Mouse (Mus musculus) midbrain, embryonic 10.5 days (tissue): ENCODE data around the gene Phactr3. TPM values are rescaled to one million over a fixed set of nuclear protein-coding genes. Genes with fewer than 3 reads are reported as not detected.

Experiments
- DNase-seq: peaks from one replicate; pipeline ENCODE4 v3.0.0-alpha.2; 2017; ENCODE audit warnings: low spot score
- H3K27ac ChIP-seq: fragments of 300-500 bp; sonication (generic); replicated peaks from 2 replicates; pipeline ENCODE4 v1.5.1; 2016; ENCODE audit warnings: mild to moderate bottlenecking
- H3K27me3 ChIP-seq: fragments of 300-500 bp; sonication (generic); 2 replicates; pipeline ENCODE4 v1.6.1; 2016; ENCODE audit warnings: low read depth, mild to moderate bottlenecking; ENCODE audit not compliant: poor library complexity, severe bottlenecking
- H3K36me3 ChIP-seq: fragments of 300-500 bp; sonication (generic); 2 replicates; pipeline ENCODE4 v1.6.1; 2016; ENCODE audit warnings: mild to moderate bottlenecking, moderate library complexity
- H3K4me1 ChIP-seq: fragments of 300-500 bp; sonication (generic); 2 replicates; pipeline ENCODE4 v1.6.1; 2016
- H3K4me3 ChIP-seq: fragments of 300-500 bp; sonication (generic); 2 replicates; pipeline ENCODE4 v1.5.1; 2016; ENCODE audit warnings: mild to moderate bottlenecking, moderate library complexity
- H3K9me3 ChIP-seq: fragments of 300-500 bp; sonication (generic); replicated peaks from 2 replicates; pipeline ENCODE4 v1.6.1; 2016; ENCODE audit warnings: mild to moderate bottlenecking
- WGBS: fragments of 180-500 bp; shearing (Covaris S2); methylation state at CpG from one replicate; pipeline ENCODE4 v1.1.7; 2016; 5-methylcytosine and 5-hydroxymethylcytosine counted together
- polyA plus RNA-seq: library from polyadenylated mRNA; unstranded; fragments of >200 nt; fragmentation: Nextera tagmentation; extraction: Ambion mirVana; gene quantifications from 2 replicates; pipeline ENCODE4 v1.2.1, GENCODE M21; 2016

Phactr3 gene
- polyA plus RNA-seq, 1 experiment from 2014 or later: 5.8 TPM

DNA sequence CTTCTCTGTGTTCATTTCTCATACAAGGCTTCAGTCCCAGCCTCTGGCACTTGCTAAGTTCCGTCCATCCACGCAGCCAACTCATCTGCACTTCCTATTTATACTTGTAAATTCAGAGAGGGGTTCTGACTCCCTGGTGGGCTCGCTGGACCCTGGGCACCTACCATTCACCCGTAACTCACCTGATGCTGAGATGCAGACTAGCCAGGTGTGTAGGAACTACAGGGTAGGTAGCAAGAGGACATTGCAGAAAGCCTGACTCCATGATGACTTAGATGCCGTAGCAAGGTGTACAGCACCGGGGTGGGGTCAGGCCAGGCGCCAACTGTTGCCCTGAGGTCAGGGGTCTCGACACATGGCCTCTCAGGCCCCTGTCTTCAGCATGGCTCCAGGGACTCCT is 6.7 kb downstream of the Phactr3 start:
- DNase-seq: peak; percentile 10
- WGBS: 84% methylated on average over 8 of the region's 8 CpGs
- H3K4me1 ChIP-seq: 0 out of 2 replicates have a peak, but pooled peaks cover 10% of the 10 kb centered on the region

DNA sequence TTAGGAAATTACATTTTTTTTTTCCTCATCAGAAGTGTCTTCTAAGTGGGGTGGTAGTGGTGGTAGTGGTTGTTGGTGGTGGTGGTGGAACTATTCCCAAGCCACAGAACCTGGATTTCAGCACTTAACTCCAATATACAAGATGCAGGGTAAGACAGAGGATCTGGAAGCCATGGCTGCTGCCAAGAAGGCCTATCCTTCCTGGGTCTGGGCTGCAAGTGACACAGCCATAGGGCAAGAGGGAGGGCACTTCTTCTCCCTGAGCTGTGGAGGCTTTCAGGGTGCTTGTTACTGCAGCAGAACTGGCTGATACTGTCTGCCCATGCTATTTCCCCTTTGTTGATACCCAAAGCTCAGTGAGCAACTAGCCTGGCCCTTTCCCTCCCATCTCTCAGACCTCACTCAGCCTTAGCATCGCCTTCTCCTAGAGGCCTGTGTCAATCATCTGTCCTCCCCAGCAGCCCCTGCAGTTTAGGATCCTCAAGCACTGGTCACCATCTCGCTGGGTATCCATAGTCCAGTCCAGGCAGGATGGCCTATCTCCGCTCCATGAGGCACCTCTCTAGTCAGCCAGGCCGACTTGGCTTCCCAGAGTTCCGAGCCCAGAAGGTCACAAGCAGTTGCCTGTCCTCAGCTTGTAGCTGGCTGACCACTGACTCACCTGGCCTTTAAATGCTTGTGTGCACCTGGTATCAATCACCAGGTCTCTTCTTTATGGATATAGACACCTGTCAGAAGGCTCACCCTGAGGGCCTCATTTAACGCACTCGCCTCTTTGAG is 7.5 kb downstream of the Phactr3 start:
- DNase-seq: peak; percentile 11
- 93% methylated on average over 7 of the region's 7 CpGs for WGBS

More for the DNA sequence above, 6.7 kb downstream of the Phactr3 start:
- Histone ChIP-seq H3K9me3 (no peaks in the 10 kb centered on the region), H3K4me3 (no peak overlapping the region), H3K27ac (no peak overlapping the region), H3K27me3 (peaks cover 13% of the 10 kb centered on the region), H3K36me3 (no peaks in the 10 kb centered on the region)

DNA sequence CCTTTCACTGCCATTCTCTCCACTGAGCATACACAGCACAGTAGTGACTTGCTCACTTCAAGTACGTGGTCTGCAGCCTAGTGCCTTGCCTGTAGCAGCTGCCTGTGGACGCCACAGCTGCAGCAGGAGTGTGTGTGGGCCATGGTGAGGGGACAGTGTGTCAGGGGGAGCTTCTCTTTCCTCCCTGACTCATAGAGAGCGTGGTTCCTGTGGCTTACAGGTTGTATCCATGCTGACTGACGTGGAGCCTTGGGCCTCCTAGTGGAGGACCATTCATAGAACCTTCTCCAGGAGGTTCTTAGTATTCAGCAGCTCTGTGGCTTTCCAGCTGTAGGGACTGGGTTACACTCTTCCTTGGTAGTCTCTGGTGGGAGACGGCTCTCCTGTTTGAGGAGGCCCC is 9.8 kb downstream of the Phactr3 start:
- H3K4me3 ChIP-seq: no peak overlapping the region

More for the DNA sequence above, 7.5 kb downstream of the Phactr3 start:
- Histone ChIP-seq H3K4me1 (0 out of 2 replicates have a peak, but pooled peaks cover 9% of the 10 kb centered on the region), H3K36me3 (no peaks in the 10 kb centered on the region), H3K27me3 (peaks cover 5% of the 10 kb centered on the region), H3K27ac (no peak overlapping the region), H3K4me3 (no peak overlapping the region), H3K9me3 (no peaks in the 10 kb centered on the region)

GRCm38 (mm10) chr2:178129161-178129560 is 10.4 kb downstream of the Phactr3 start:
- Histone ChIP-seq H3K4me3 (no peak overlapping the region), H3K4me1 (0 out of 2 replicates have a peak, but pooled peaks cover 3% of the 10 kb centered on the region), H3K9me3 (no peaks in the 10 kb centered on the region), H3K36me3 (no peaks in the 10 kb centered on the region), H3K27ac (no peak overlapping the region), H3K27me3 (no peaks in the 10 kb centered on the region)
- peak; percentile 6 for DNase-seq
- 87% methylated on average over 4 of the region's 4 CpGs for WGBS

More for the DNA sequence above, 9.8 kb downstream of the Phactr3 start:
- DNase-seq: peak; percentile 10
- Histone ChIP-seq H3K27ac (no peak overlapping the region), H3K36me3 (no peaks in the 10 kb centered on the region), H3K27me3 (no peaks in the 10 kb centered on the region), H3K4me1 (0 out of 2 replicates have a peak, but pooled peaks cover 3% of the 10 kb centered on the region), H3K9me3 (no peaks in the 10 kb centered on the region)
- WGBS: 81% methylated on average over 5 of the region's 5 CpGs

- Histone ChIP-seq H3K9me3 (no peaks in the 10 kb centered on the region), H3K27me3 (no peaks in the 10 kb centered on the region), H3K4me1 (0 out of 2 replicates have a peak, but pooled peaks cover 3% of the 10 kb centered on the region), H3K4me3 (no peak overlapping the region), H3K27ac (no peak overlapping the region), H3K36me3 (no peaks in the 10 kb centered on the region)
- DNase-seq: peak; percentile 3
- 91% methylated on average over 2 of the region's 2 CpGs for WGBS
These were observed 10.9 kb downstream of the Phactr3 start for GRCm38 (mm10) chr2:178129676-178130075.

DNA sequence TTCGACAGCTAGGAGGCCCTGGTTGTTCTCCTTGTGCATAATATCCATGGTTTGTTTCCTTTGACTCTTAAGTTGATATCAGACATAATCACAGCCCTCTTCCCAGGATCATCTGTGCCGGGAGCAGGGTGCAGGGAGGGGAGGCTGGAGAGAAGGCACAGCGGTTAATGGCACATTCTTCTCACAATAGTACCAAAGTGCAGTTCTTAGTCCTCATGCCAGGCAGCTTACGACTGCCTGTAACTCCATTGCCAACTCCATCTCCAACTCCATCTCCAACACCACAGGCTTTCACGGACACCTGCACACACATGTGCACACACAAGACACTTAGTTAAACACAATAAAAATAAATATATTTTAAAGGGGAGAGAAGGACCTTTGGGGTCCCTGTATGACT is 11.8 kb downstream of the Phactr3 start:
- DNase-seq: peak; percentile 0
- no peak overlapping the region for H3K4me3 ChIP-seq
- peaks cover 4% of the 10 kb centered on the region; the same call in 1 of the 2 replicates for H3K4me1 ChIP-seq
- H3K27ac ChIP-seq: no peak overlapping the region
- H3K36me3 ChIP-seq: no peaks in the 10 kb centered on the region
- no peaks in the 10 kb centered on the region for H3K27me3 ChIP-seq
- no peaks in the 10 kb centered on the region for H3K9me3 ChIP-seq
- WGBS: 88% methylated on average over 5 of the region's 5 CpGs

- Histone ChIP-seq H3K27me3 (no peaks in the 10 kb centered on the region), H3K27ac (no peak overlapping the region), H3K4me1 (peaks cover 5% of the 10 kb centered on the region; the same call in 1 of the 2 replicates), H3K9me3 (no peaks in the 10 kb centered on the region), H3K4me3 (no peak overlapping the region), H3K36me3 (no peaks in the 10 kb centered on the region)
- 76% methylated on average over 5 of the region's 5 CpGs for WGBS
- DNase-seq: peak; percentile 4
These were observed 12.2 kb downstream of the Phactr3 start for GRCm38 (mm10) chr2:178131011-178131410.

- Histone ChIP-seq H3K4me3 (no peak overlapping the region), H3K36me3 (no peaks in the 10 kb centered on the region), H3K9me3 (no peaks in the 10 kb centered on the region), H3K4me1 (peaks cover 5% of the 10 kb centered on the region; the same call in 1 of the 2 replicates), H3K27ac (no peak overlapping the region), H3K27me3 (no peaks in the 10 kb centered on the region)
- WGBS: 93% methylated on average over 5 of the region's 5 CpGs
- no peak for DNase-seq
These were observed 13.0 kb downstream of the Phactr3 start for GRCm38 (mm10) chr2:178131606-178132365.

DNA sequence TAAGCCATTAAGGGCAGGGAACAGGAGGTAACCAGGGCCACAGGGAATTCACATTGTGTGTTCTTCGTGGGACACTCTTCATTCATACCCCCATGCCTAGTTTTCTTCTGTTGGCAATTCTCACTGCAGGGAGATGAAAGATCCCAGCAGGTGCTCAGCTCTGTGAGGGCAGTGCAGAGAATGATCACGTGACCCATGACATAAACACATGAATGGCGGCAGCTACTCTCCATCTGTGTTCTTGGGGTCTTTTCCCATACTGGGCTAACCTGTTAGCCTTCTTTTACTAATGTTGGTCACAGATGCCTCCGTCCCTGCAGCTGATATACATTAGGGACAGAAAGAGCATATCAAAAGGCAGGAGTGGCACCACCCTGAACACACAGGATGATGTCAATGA is 16.9 kb downstream of the Phactr3 start:
- Histone ChIP-seq H3K4me3 (no peak overlapping the region), H3K4me1 (peaks cover 5% of the 10 kb centered on the region; the same call in 1 of the 2 replicates), H3K27ac (no peak overlapping the region), H3K36me3 (no peaks in the 10 kb centered on the region), H3K9me3 (no peaks in the 10 kb centered on the region), H3K27me3 (peaks cover 6% of the 10 kb centered on the region)
- WGBS: 49% methylated on average over 4 of the region's 4 CpGs
- DNase-seq: no peak

GRCm38 (mm10) chr2:178137518-178137917 is 18.7 kb downstream of the Phactr3 start:
- H3K9me3 ChIP-seq: no peaks in the 10 kb centered on the region
- H3K4me1 ChIP-seq: peaks cover 19% of the 10 kb centered on the region
- H3K27me3 ChIP-seq: peaks cover 21% of the 10 kb centered on the region
- H3K36me3 ChIP-seq: no peaks in the 10 kb centered on the region
- DNase-seq: peak; percentile 59
- no peak overlapping the region for H3K4me3 ChIP-seq
- no peak overlapping the region for H3K27ac ChIP-seq
- WGBS: 12% methylated on average over 3 of the region's 3 CpGs

DNA sequence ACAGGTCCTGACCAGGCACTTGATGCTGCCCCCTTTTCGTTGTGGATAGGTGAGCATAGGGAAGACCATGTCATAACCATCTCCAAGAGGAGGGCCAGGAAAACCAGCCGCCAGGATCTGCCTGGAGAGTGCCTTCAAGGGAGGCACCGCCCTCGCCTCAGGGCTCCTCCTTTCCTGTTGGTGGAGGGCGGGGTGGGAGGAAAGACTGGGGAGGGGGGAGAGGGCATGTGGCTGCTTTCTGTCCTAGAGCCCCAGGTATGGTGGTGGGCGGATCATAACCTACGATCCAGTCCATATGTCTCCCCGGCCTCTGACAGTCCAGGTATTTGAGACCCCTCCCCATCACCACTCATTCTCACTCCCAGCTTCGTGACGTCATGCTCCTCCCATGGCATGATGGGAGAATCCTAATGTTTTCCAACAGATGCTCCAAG is 22.7 kb downstream of the Phactr3 start:
- H3K27me3 ChIP-seq: peaks cover 44% of the 10 kb centered on the region
- peak overlapping the region; percentile 89 for H3K27ac ChIP-seq
- peak; percentile 56 for DNase-seq
- no peaks in the 10 kb centered on the region for H3K9me3 ChIP-seq
- no peaks in the 10 kb centered on the region for H3K36me3 ChIP-seq
- 3% methylated on average over 10 of the region's 10 CpGs for whole genome bisulfite sequencing
- H3K4me3 ChIP-seq: peak overlapping the region; percentile 69
- H3K4me1 ChIP-seq: peaks cover 26% of the 10 kb centered on the region

- Histone ChIP-seq H3K27me3 (peaks cover 44% of the 10 kb centered on the region), H3K36me3 (no peaks in the 10 kb centered on the region), H3K4me1 (peaks cover 26% of the 10 kb centered on the region), H3K4me3 (peak overlapping the region; percentile 69), H3K9me3 (no peaks in the 10 kb centered on the region), H3K27ac (peak overlapping the region; percentile 89)
- peak; percentile 43 for DNase-seq
- 9% methylated on average over 39 of the region's 42 CpGs for WGBS
These were observed 23.7 kb downstream of the Phactr3 start for GRCm38 (mm10) chr2:178142291-178143023.
